29 mouse cellular contexts compared by ENCODE assay signal in the genomic region with DNA sequence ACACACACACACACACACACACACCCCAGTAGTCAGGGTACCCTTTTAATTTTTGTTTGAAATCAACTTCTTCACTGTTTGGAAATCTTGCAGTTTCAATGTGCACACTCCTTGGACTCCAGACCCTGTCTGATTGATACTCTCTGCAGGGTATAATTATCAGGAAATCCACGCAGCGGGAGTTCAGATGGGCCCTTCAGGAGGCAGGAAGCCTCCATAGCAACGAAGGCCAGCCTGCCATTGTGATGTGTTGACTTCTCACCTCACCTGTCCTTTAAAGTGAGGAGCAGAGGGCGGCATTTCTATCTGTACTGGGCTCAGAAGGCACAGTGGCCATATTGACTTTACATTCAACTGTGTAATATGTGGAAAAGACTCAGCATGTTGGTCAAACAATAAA. TPM values are rescaled to one million over a fixed set of nuclear protein-coding genes. Genes with fewer than 3 reads are reported as not detected.
DNase-seq lines count a peak whose midpoint lies in the region; ATAC-seq and TF ChIP-seq lines count a peak whose summit lies in the region.
"Had no signal": no experiment of that assay in that cellular context is flagged by ENCODE, and none has a peak within 500 bp of the region (broad histone marks: within the 10 kb centered on the region; RNA-seq: fewer than 3 reads in every experiment).

No protein-coding gene starts in this region.

- no peak for ATAC-seq in midbrain, embryonic 11.5 days (ENCODE audit: low FRiP score)
- ATAC-seq: activated CD4-positive, CD25-positive, alpha-beta regulatory T cell, adult 4 months; CD4-positive, CD25-positive, alpha-beta regulatory T cell, adult 4 months; Patski had no signal

- no peak overlapping the region for H3K9ac ChIP-seq in ES-E14 (ENCODE audit: insufficient read depth, low read depth, low read length, poor library complexity, severe bottlenecking)
- H3K9ac ChIP-seq in midbrain, embryonic 11.5 days (ENCODE audit: low read length) = no peak overlapping the region

- no peaks in the 10 kb centered on the region for H3K9me3 ChIP-seq in ES-E14 (ENCODE audit: control insufficient read depth, insufficient read depth, low read depth, low read length)
- H3K9me3 ChIP-seq in midbrain, embryonic 11.5 days (ENCODE audit: control insufficient read depth, low read length) = no peaks in the 10 kb centered on the region
- H3K9me3 ChIP-seq: G1E had no signal

- no peak overlapping the region for H3K27ac ChIP-seq in ES-E14 (ENCODE audit: insufficient read depth, low read depth, low read length, poor library complexity, severe bottlenecking)
- no peak overlapping the region for H3K27ac ChIP-seq in midbrain, embryonic 11.5 days (ENCODE audit: low read depth, low read length)

- no peaks in the 10 kb centered on the region for H3K27me3 ChIP-seq in midbrain, embryonic 11.5 days (ENCODE audit: control insufficient read depth, insufficient read depth, low read length)
- H3K27me3 ChIP-seq: CH12.LX, Patski had no signal

- DNase-seq in ES-CJ7 (ENCODE audit: low read depth, low spot score) = peak; percentile 80
- DNase-seq in ES-E14 (ENCODE audit: low read depth, low spot score) = peak; percentile 45
- DNase-seq in R1 (ENCODE audit: low read depth, low spot score) = peak; percentile 93
- peak; percentile 83 for DNase-seq in ZHBTc4 (ENCODE audit: low read depth, low spot score)
- no peak for DNase-seq in ovary, postnatal 36 days (ENCODE audit: low spot score)
- DNase-seq in kidney, adult 11 months = no peak
- no peak for DNase-seq in midbrain, embryonic 11.5 days (ENCODE audit: low spot score, missing footprints)
- DNase-seq in thymus, postnatal 0 days (ENCODE audit: low spot score) = no peak
- DNase-seq: adrenal gland, adult 2 months; adrenal gland, adult 8-10 months; adrenal gland, postnatal 10 days; adrenal gland, postnatal 14 days; adrenal gland, postnatal 25 days; adrenal gland, postnatal 36 days; B cell, adult 2 months; cerebellum, adult 11 months; cerebellum, adult 11-12 months; cerebellum, adult 18-20 months; cerebellum, adult 2 months; cerebellum, adult 8-10 months; cerebellum, adult 9-10 months had no signal

- H3K4me3 ChIP-seq in ES-E14 (ENCODE audit: insufficient read depth in 1 of 2, low read depth in 1 of 2, low read length in 2 of 2, poor library complexity in 1 of 2, severe bottlenecking in 1 of 2) = no peak overlapping the region
- H3K4me3 ChIP-seq in midbrain, embryonic 11.5 days (ENCODE audit: low read depth, low read length) = no peak overlapping the region

- WGBS in midbrain, embryonic 11.5 days = 78% methylated on average over 4 of the region's 4 CpGs

- in situ Hi-C loops in ES-E14 (cut with MboI; ENCODE audit: low sequenced_read_pairs in 2 of 2, unreplicated experiment in 2 of 2) = no loop called here

- H3K4me1 ChIP-seq in ES-E14 (ENCODE audit: control insufficient read depth in 2 of 2, insufficient read depth in 2 of 2, low read length in 2 of 2, poor library complexity in 1 of 2) = peaks cover 0 to 17% of the 10 kb centered on the region in 2 experiments; a peak in 2 of 4 replicates
- peaks cover 9% of the 10 kb centered on the region for H3K4me1 ChIP-seq in midbrain, embryonic 11.5 days (ENCODE audit: control insufficient read depth, insufficient read depth, low read length)

- H3K4me2 ChIP-seq in midbrain, embryonic 11.5 days = no peak overlapping the region

- peaks cover 10% of the 10 kb centered on the region for H3K36me3 ChIP-seq in ES-E14 (ENCODE audit: control insufficient read depth, insufficient read depth, low read length, poor library complexity, severe bottlenecking)
- peaks cover 8% of the 10 kb centered on the region for H3K36me3 ChIP-seq in midbrain, embryonic 11.5 days (ENCODE audit: control insufficient read depth, insufficient read depth, low read length)

TF ChIP-seq in ES-E14, 5 proteins besides CTCF, POLR2A, EP300 and RAD21:
- TF ChIP-seq ZC3H11A (IDR thresholded peaks at IDR 0.05; ENCODE audit: borderline replicate concordance, low read depth, low read length) (no peak), CHD2 (IDR thresholded peaks at IDR 0.05; ENCODE audit: low read depth, low read length) (no peak), ZNF384 (IDR thresholded peaks at IDR 0.05; ENCODE audit: low read depth, low read length) (no peak), MAFK (IDR thresholded peaks at IDR 0.05; ENCODE audit: insufficient read depth, low read depth, low read length) (no peak), HCFC1 (IDR thresholded peaks at IDR 0.05; ENCODE audit: borderline replicate concordance, insufficient read depth, low read length) (no peak)

RNA-seq across cellular contexts. Expression of gene Srprb, which starts 17.1 kb away (rescaled TPM):
- total RNA-seq in ES-E14 (2012; rRNA removed) = 75.5 and 93.1 TPM in 2 replicates
- 61.5 and 62.6 TPM in 2 replicates for polyA plus RNA-seq in midbrain, embryonic 11.5 days (2014; fragmentation: Nextera tagmentation; extraction: Ambion mirVana)
- polyA plus RNA-seq in thymus, postnatal 0 days (2015; fragmentation: Nextera tagmentation; extraction: Ambion mirVana) = 26.9 and 27.0 TPM in 2 replicates

RNA-seq across cellular contexts. Expression of gene Gm20425, which starts 45.3 kb away (rescaled TPM):
- total RNA-seq in ES-E14 (2012; rRNA removed) = 0.04 and 2.0 TPM in 2 replicates
- polyA plus RNA-seq in midbrain, embryonic 11.5 days (2014; fragmentation: Nextera tagmentation; extraction: Ambion mirVana) = 1.5 and 4.6 TPM in 2 replicates
- 3.7 and 4.1 TPM in 2 replicates for polyA plus RNA-seq in thymus, postnatal 0 days (2015; fragmentation: Nextera tagmentation; extraction: Ambion mirVana)
- total RNA-seq: CH12.LX, G1E, MEL had no signal
- polyA plus RNA-seq: adrenal gland, adult 2 months; brain, embryonic 14.5 days; C2C12; G1E; Patski had no signal

RNA-seq across cellular contexts. Expression of gene Trf, which starts 45.4 kb away (rescaled TPM):
- total RNA-seq in ES-E14 (2012; rRNA removed) = 9.6 and 11.9 TPM in 2 replicates
- 18.0 and 18.7 TPM in 2 replicates for polyA plus RNA-seq in midbrain, embryonic 11.5 days (2014; fragmentation: Nextera tagmentation; extraction: Ambion mirVana)
- 42.7 and 46.7 TPM in 2 replicates for polyA plus RNA-seq in thymus, postnatal 0 days (2015; fragmentation: Nextera tagmentation; extraction: Ambion mirVana)
- total RNA-seq: CH12.LX, MEL had no signal
- polyA plus RNA-seq: C2C12, Patski had no signal

Comparison
In these comparisons a context has a peak if more than half of its experiments do, and no peak if none do; other contexts are left out.
1. DNase-seq: peak in ES-CJ7 (single experiment), ES-E14 (single experiment), R1 (single experiment) and ZHBTc4 (single experiment); none in ovary, postnatal 36 days (single experiment), kidney, adult 11 months (single experiment), midbrain, embryonic 11.5 days (single experiment) and thymus, postnatal 0 days (single experiment).